Mouse (Mus musculus) stomach, postnatal 0 days (tissue): ENCODE results near the gene Phf14. TPM values are rescaled to one million over a fixed set of nuclear protein-coding genes. Genes with fewer than 3 reads are reported as not detected.
"Not testable (repeated sequence)": the region's sequence is repeated elsewhere in the genome, so short reads cannot be mapped to it uniquely, and the experiment has no call there.

Experiments used
- ATAC-seq: fragments of 200-750 bp; cut with Nextera tagmentation; 2 replicates; pipeline ENCODE4 v1.8.0; 2017; ENCODE audit not compliant: low FRiP score, low TSS enrichment
- DNase-seq: peaks from one replicate; pipeline ENCODE4 v3.0.0-alpha.2; 2016; ENCODE audit warnings: low spot score
- H3K27ac ChIP-seq: fragments of 300-500 bp; sonication (generic); replicated peaks from 2 replicates; pipeline ENCODE4 v1.5.1; 2014; ENCODE audit warnings: mild to moderate bottlenecking, control low read depth
- H3K27me3 ChIP-seq: fragments of 300-500 bp; sonication (generic); 2 replicates; pipeline ENCODE4 v1.6.1; 2014; ENCODE audit warnings: low read length; ENCODE audit not compliant: control insufficient read depth, insufficient read depth
- H3K36me3 ChIP-seq: fragments of 300-500 bp; sonication (generic); 2 replicates; pipeline ENCODE4 v1.6.1; 2014; ENCODE audit warnings: low read length, mixed read lengths; ENCODE audit not compliant: control insufficient read depth, insufficient read depth
- H3K4me1 ChIP-seq: fragments of 300-500 bp; sonication (generic); replicated peaks from 2 replicates; pipeline ENCODE4 v1.6.1; 2014; ENCODE audit warnings: antibody characterized with exemption; ENCODE audit not compliant: control insufficient read depth, insufficient read depth
- H3K4me2 ChIP-seq: fragments of 300-500 bp; sonication (generic); replicated peaks from 2 replicates; pipeline ENCODE4 v1.6.1; 2014; ENCODE audit warnings: low read depth, mild to moderate bottlenecking, control low read depth, moderate library complexity
- H3K4me3 ChIP-seq: fragments of 300-500 bp; sonication (generic); 2 replicates; pipeline ENCODE4 v1.5.1; 2014; ENCODE audit warnings: low read depth, low read length, control low read depth
- H3K9ac ChIP-seq: fragments of 300-500 bp; sonication (generic); 2 replicates; pipeline ENCODE4 v1.6.1; 2014; ENCODE audit warnings: mild to moderate bottlenecking, low read length, control low read depth, mixed read lengths
- H3K9me3 ChIP-seq: fragments of 300-500 bp; sonication (generic); 2 replicates; pipeline ENCODE4 v1.6.1; 2016; ENCODE audit warnings: low read length; ENCODE audit not compliant: control insufficient read depth
- CTCF ChIP-seq: IDR thresholded peaks from 2 replicates; pipeline ENCODE4 v1.5.1; 2016; ENCODE audit warnings: antibody characterized with exemption, low read depth, mild to moderate bottlenecking, moderate library complexity
- EP300 ChIP-seq: optimal IDR thresholded peaks from 2 replicates; pipeline ENCODE3; 2016; ENCODE audit warnings: antibody characterized with exemption
- WGBS: fragments of 180-500 bp; shearing (Covaris S2); extraction: QIAGEN DNeasy Blood & Tissue Kit; methylation state at CpG from one replicate; pipeline ENCODE4 v1.1.7; 2014; 5-methylcytosine and 5-hydroxymethylcytosine counted together
- polyA plus RNA-seq: library from polyadenylated mRNA; unstranded; fragments of >200 nt; fragmentation: Nextera tagmentation; extraction: Ambion mirVana; gene quantifications from 2 replicates; pipeline ENCODE4 v1.2.1, GENCODE M21; 2015

Phf14 gene
- polyA plus RNA-seq, 1 experiment from 2014 or later: 58.7 TPM

DNA sequence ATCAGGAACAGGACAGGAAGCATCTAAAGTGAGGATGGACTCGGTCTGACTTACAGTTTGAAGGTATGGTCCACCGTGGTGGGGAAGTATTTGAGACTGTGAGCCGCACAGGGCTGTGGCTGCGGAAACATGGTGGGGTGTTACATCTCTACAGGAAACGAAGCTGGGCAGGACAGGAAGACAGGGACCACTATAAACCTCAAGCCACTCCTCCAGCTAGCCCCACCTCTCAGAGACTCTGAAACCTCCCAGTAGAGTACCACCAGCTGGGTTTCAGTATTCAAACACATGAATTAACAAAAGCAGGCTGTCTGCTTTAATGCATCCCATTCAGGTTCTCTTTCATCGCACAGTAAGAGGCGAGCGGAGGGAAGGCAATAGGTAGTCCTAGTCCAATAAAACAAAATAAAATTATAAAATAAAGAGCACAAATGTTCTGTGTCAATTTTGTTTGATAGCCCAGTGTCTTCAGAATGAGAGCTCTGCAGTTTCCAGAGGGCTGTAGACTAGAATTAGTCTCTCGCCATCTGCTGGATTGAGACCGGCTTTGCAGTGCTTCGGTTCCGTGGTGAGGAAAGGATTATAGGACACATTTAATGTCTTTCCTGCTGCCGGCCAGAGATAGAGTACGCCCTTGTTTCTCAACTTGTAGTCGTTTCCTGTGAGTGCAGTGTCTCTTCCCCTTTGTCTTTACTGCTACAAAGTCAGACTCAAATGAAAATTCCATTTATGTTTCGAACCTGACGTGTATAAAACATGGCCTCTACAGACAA lies 217.6 kb downstream of the Phf14 start:
- H3K9me3 ChIP-seq: no peaks in the 10 kb centered on the region
- no peak overlapping the region for H3K9ac ChIP-seq
- no peak overlapping the region for H3K4me2 ChIP-seq
- TF ChIP-seq EP300 (no peak), CTCF (peak; percentile 84)
- peak; percentile 37 for DNase-seq
- WGBS: 30% methylated on average over 17 of the region's 17 CpGs
- H3K36me3 ChIP-seq: no peaks in the 10 kb centered on the region
- H3K27ac ChIP-seq: no peak overlapping the region
- ATAC-seq: peak; percentile 76; the same call in 1 of the 2 replicates
- H3K27me3 ChIP-seq: no peaks in the 10 kb centered on the region
- H3K4me3 ChIP-seq: no peak overlapping the region
- no peaks in the 10 kb centered on the region for H3K4me1 ChIP-seq

GRCm38 (mm10) chr6:12126601-12127000 lies 219.0 kb downstream of the Phf14 start:
- WGBS: 57% methylated on average over 7 of the region's 7 CpGs
- not testable (repeated sequence) for H3K36me3 ChIP-seq, DNase-seq, H3K4me3 ChIP-seq, ATAC-seq, H3K9ac ChIP-seq, H3K27me3 ChIP-seq, H3K4me2 ChIP-seq, H3K9me3 ChIP-seq, H3K27ac ChIP-seq, H3K4me1 ChIP-seq

DNA sequence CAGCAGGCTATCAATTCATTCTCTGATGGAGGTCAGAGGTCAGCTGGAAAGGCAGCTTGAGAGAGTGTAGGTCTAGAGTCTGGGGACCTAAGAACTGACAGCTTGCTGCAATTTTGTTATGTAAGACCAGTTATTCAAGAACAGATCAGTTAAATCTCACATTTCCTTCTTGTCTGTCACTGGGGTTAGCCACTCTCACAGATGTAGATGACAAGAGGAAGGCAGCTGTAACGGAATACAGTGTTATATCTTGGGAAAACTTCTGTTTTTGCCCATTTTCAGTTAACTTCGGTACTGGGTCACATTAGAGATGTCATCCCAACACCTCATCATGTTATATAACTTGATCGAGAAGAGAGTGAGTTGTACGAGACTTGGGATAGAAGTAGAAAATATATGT lies 219.7 kb downstream of the Phf14 start:
- Histone ChIP-seq H3K27ac (no peak overlapping the region), H3K4me3 (no peak overlapping the region), H3K9ac (no peak overlapping the region), H3K4me2 (no peak overlapping the region), H3K9me3 (no peaks in the 10 kb centered on the region), H3K27me3 (no peaks in the 10 kb centered on the region), H3K36me3 (no peaks in the 10 kb centered on the region), H3K4me1 (no peaks in the 10 kb centered on the region)
- 87% methylated on average over 4 of the region's 4 CpGs for whole genome bisulfite sequencing
- DNase-seq (no peak), ATAC-seq (no peak)
- TF ChIP-seq CTCF (no peak), EP300 (no peak)

Other genes with a start within 250 kb of the Phf14 start
- 1,446 and 1,474 TPM in 2 replicates for gene Ndufa4, start 312 bp upstream of the Phf14 start, polyA plus RNA-seq